Mouse (Mus musculus) heart, adult 2 months (tissue): ENCODE results near the gene Mex3d. TPM values are rescaled to one million over a fixed set of nuclear protein-coding genes. Genes with fewer than 3 reads are reported as not detected.

Source experiments
- DNase-seq, 2 experiments: peaks; one replicate each; pipeline ENCODE4 v3.0.0; 2021
- H3K27ac ChIP-seq: fragments of 200-600 bp; 2 replicates; pipeline ENCODE4 v1.8.1; 2022
- H3K27me3 ChIP-seq: fragments of 200-500 bp; 2 replicates; pipeline ENCODE4 v1.6.1; 2012; ENCODE audit warnings: mild to moderate bottlenecking, low read length, inconsistent platforms, mixed read lengths; ENCODE audit not compliant: control insufficient read depth, insufficient read depth
- H3K36me3 ChIP-seq: fragments of 200-500 bp; 2 replicates; pipeline ENCODE4 v1.6.1; 2012; ENCODE audit warnings: low read length, inconsistent platforms; ENCODE audit not compliant: control insufficient read depth, insufficient read depth
- H3K4me1 ChIP-seq: fragments of 200-500 bp; 2 replicates; pipeline ENCODE4 v1.6.1; 2011; ENCODE audit warnings: low read length; ENCODE audit not compliant: control insufficient read depth, insufficient read depth
- H3K4me3 ChIP-seq: fragments of 200-600 bp; 2 replicates; pipeline ENCODE4 v1.8.1; 2022
- H3K79me2 ChIP-seq: fragments of 200-500 bp; replicated peaks from 2 replicates; pipeline ENCODE4 v1.6.1; 2012; ENCODE audit warnings: mild to moderate bottlenecking, inconsistent platforms, low read length, moderate library complexity, mixed read lengths; ENCODE audit not compliant: control insufficient read depth, insufficient read depth
- H3K9ac ChIP-seq: fragments of 200-500 bp; 2 replicates; pipeline ENCODE4 v1.6.1; 2012; ENCODE audit warnings: low read depth, mild to moderate bottlenecking, control low read depth, inconsistent platforms, low read length, mixed read lengths
- CTCF ChIP-seq: fragments of 200-600 bp; IDR thresholded peaks from 2 replicates; pipeline ENCODE4 v1.8.1; 2022; ENCODE audit warnings: antibody characterized with exemption, mild to moderate bottlenecking, moderate library complexity
- EP300 ChIP-seq: fragments of 200-500 bp; IDR thresholded peaks from 2 replicates; pipeline ENCODE4 v1.6.1; 2011; ENCODE audit warnings: low read depth, low read length, control low read depth; ENCODE audit not compliant: insufficient read depth
- POLR2A ChIP-seq: fragments of 200-500 bp; IDR thresholded peaks from 2 replicates; pipeline ENCODE4 v1.6.1; 2011; ENCODE audit warnings: mild to moderate bottlenecking, low read depth, low read length, control low read depth; ENCODE audit not compliant: insufficient read depth
- WGBS: fragments of 180-500 bp; shearing (Covaris S2); methylation state at CpG from one replicate; pipeline ENCODE4 v1.1.7; 2018; 5-methylcytosine and 5-hydroxymethylcytosine counted together
- intact Hi-C: fragments of 180-260 bp; cut with DNase I; formaldehyde crosslinking; loops from one replicate; pipeline ENCODE4 v1.15.1; 2025
- polyA plus RNA-seq: library from polyadenylated mRNA; depleted of rRNA; stranded (reverse); fragments of >200 nt; gene quantifications from 2 replicates; pipeline ENCODE4 v1.2.3, GENCODE M21; 2012
- total RNA-seq, 2 experiments: library from RNA; stranded (reverse); gene quantifications; 2 replicates each; pipeline ENCODE4 v1.2.3; 2021

The Mex3d gene
- total and polyA plus RNA-seq, 3 experiments: 7.3 to 7.9 (median 7.5) TPM

- intact Hi-C loops: no loop called here
- no peak overlapping the region for H3K27ac ChIP-seq
- H3K4me3 ChIP-seq: no peak overlapping the region
- H3K9ac ChIP-seq: no peak overlapping the region
- H3K79me2 ChIP-seq: no peaks in the 10 kb centered on the region
- TF ChIP-seq EP300: no peak
- no peak for TF ChIP-seq POLR2A
- no peak for TF ChIP-seq CTCF
- 39% methylated on average over 47 of the region's 47 CpGs for WGBS
- H3K4me1 ChIP-seq: peaks cover 15% of the 10 kb centered on the region
- H3K36me3 ChIP-seq: peaks cover 3% of the 10 kb centered on the region; the same call in 1 of the 2 replicates
- DNase-seq: no peak
- peaks cover 6% of the 10 kb centered on the region; the same call in 1 of the 2 replicates for H3K27me3 ChIP-seq
These were observed 45.8 kb downstream of the Mex3d start for GRCm38 (mm10) chr10:80341491-80342304.

- Histone ChIP-seq H3K4me1 (peaks cover 15% of the 10 kb centered on the region), H3K27me3 (peaks cover 6% of the 10 kb centered on the region; the same call in 1 of the 2 replicates), H3K27ac (no peak overlapping the region), H3K4me3 (no peak overlapping the region), H3K36me3 (peaks cover 3% of the 10 kb centered on the region; the same call in 1 of the 2 replicates), H3K79me2 (no peaks in the 10 kb centered on the region), H3K9ac (no peak overlapping the region)
- DNase-seq: no peak
- intact Hi-C loops: no loop called here
- no peak for TF ChIP-seq POLR2A
- TF ChIP-seq EP300: no peak
- TF ChIP-seq CTCF: no peak
- WGBS: 64% methylated on average over 21 of the region's 21 CpGs
These were observed 46.4 kb downstream of the Mex3d start for GRCm38 (mm10) chr10:80341026-80341425.

GRCm38 (mm10) chr10:80339941-80340750 lies 47.3 kb downstream of the Mex3d start:
- TF ChIP-seq EP300 (peak; percentile 54; the same call in 1 of the 2 replicates), CTCF (peak; percentile 98), POLR2A (0 out of 2 replicates have a peak, but pooled peaks have one; percentile 30)
- WGBS: 20% methylated on average over 19 of the region's 19 CpGs

GRCm38 (mm10) chr10:80336263-80336662 lies 51.2 kb downstream of the Mex3d start:
- H3K9ac ChIP-seq: no peak overlapping the region
- intact Hi-C loops: no loop called here
- TF ChIP-seq POLR2A: no peak
- H3K4me1 ChIP-seq: peaks cover 6% of the 10 kb centered on the region; the same call in 1 of the 2 replicates
- 85% methylated on average over 12 of the region's 12 CpGs for WGBS
- H3K79me2 ChIP-seq: no peaks in the 10 kb centered on the region
- H3K27ac ChIP-seq: no peak overlapping the region
- H3K4me3 ChIP-seq: no peak overlapping the region
- no peak for DNase-seq
- H3K27me3 ChIP-seq: no peaks in the 10 kb centered on the region
- no peaks in the 10 kb centered on the region for H3K36me3 ChIP-seq

More at GRCm38 (mm10) chr10:80339941-80340750, 47.3 kb downstream of the Mex3d start:
- Histone ChIP-seq H3K4me3 (peak overlapping the region; percentile 8; the same call in 1 of the 2 replicates), H3K4me1 (peaks cover 15% of the 10 kb centered on the region), H3K36me3 (peaks cover 3% of the 10 kb centered on the region; the same call in 1 of the 2 replicates), H3K9ac (no peak overlapping the region), H3K27me3 (peaks cover 6% of the 10 kb centered on the region; the same call in 1 of the 2 replicates), H3K27ac (no peak overlapping the region; the same call in 1 of the 2 replicates), H3K79me2 (no peaks in the 10 kb centered on the region)
- intact Hi-C loops: no loop called here
- DNase-seq: peak; percentile 84 to 90

GRCm38 (mm10) chr10:80332525-80332989 lies 54.9 kb downstream of the Mex3d start:
- no peak for DNase-seq
- no peaks in the 10 kb centered on the region for H3K79me2 ChIP-seq
- TF ChIP-seq EP300 (no peak), POLR2A (no peak), CTCF (no peak)
- intact Hi-C loops: no loop called here
- H3K9ac ChIP-seq: no peak overlapping the region
- 89% methylated on average over 5 of the region's 5 CpGs for WGBS
- no peaks in the 10 kb centered on the region for H3K27me3 ChIP-seq
- H3K4me1 ChIP-seq: no peaks in the 10 kb centered on the region
- no peak overlapping the region for H3K4me3 ChIP-seq
- no peaks in the 10 kb centered on the region for H3K36me3 ChIP-seq
- H3K27ac ChIP-seq: no peak overlapping the region
